Mouse (Mus musculus) kidney, postnatal 10 days (tissue): ENCODE data around the gene Vpreb3.
A peak's percentile ranks its signal among the peaks of the same experiment; 100 is the strongest.

Source experiments
- DNase-seq: peaks from one replicate; pipeline ENCODE4 v3.0.0; 2021; ENCODE audit warnings: mixed read lengths

Vpreb3 gene

GRCm38 (mm10) chr10:75932081-75932678 is 10.7 kb upstream of the Vpreb3 start:
- peak; percentile 87 for DNase-seq

- DNase-seq, result no peak
These were observed 10.0 kb upstream of the Vpreb3 start, which contains the start of gene Chchd10 for GRCm38 (mm10) chr10:75932891-75933290. TSS of gene Chchd10 (plus strand) at chr10:75933130.

GRCm38 (mm10) chr10:75934991-75935390 is 7.9 kb upstream of the Vpreb3 start:
- no peak for DNase-seq

- peak; percentile 90 for DNase-seq
These were observed 6.9 kb upstream of the Vpreb3 start, which contains the start of gene Mmp11 for GRCm38 (mm10) chr10:75935680-75936541. TSS of gene Mmp11 (minus strand) at chr10:75936496.

GRCm38 (mm10) chr10:75936909-75937667 is 5.8 kb upstream of the Vpreb3 start:
- DNase-seq, result no peak

- DNase-seq, result peak; percentile 38
These were observed 4.8 kb upstream of the Vpreb3 start for GRCm38 (mm10) chr10:75937851-75938643.

GRCm38 (mm10) chr10:75939481-75940234 is 3.2 kb upstream of the Vpreb3 start:
- peak; percentile 24 for DNase-seq

GRCm38 (mm10) chr10:75940520-75940919 is 2.3 kb upstream of the Vpreb3 start, which contains the start of gene Gm867:
TSS of gene Gm867 (minus strand) at chr10:75940672.
- DNase-seq, result peak; percentile 41

- DNase-seq, result no peak
These were observed 1.6 kb upstream of the Vpreb3 start for GRCm38 (mm10) chr10:75941042-75941824.

- peak; percentile 62 for DNase-seq
These were observed 1.4 kb downstream of the Vpreb3 start for GRCm38 (mm10) chr10:75944066-75944772.

GRCm38 (mm10) chr10:75945213-75945612 is 2.4 kb downstream of the Vpreb3 start:
- DNase-seq, result peak; percentile 8

GRCm38 (mm10) chr10:75945896-75946295 is 3.0 kb downstream of the Vpreb3 start:
- peak; percentile 8 for DNase-seq

GRCm38 (mm10) chr10:75948079-75948478 is 5.2 kb downstream of the Vpreb3 start:
- no peak for DNase-seq

- DNase-seq, result peak; percentile 30
These were observed 6.5 kb downstream of the Vpreb3 start for GRCm38 (mm10) chr10:75949053-75950045.

GRCm38 (mm10) chr10:75950791-75951210 is 7.9 kb downstream of the Vpreb3 start:
- DNase-seq, result peak; percentile 65

- DNase-seq, result peak; percentile 70
These were observed 8.7 kb downstream of the Vpreb3 start for GRCm38 (mm10) chr10:75951424-75952050.

- no peak for DNase-seq
These were observed 11.5 kb downstream of the Vpreb3 start, which contains the start of gene Gm5134 for GRCm38 (mm10) chr10:75954381-75954811. TSS of gene Gm5134 (plus strand) at chr10:75954514.

- DNase-seq, result no peak
These were observed 31.0 kb downstream of the Vpreb3 start for GRCm38 (mm10) chr10:75973846-75974245.
